ENCODE assay signal across 8 mouse cellular contexts in genomic region chr14:8097978-8098686, GRCm38 (mm10). TPM values are rescaled to one million over a fixed set of nuclear protein-coding genes. Genes with fewer than 3 reads are reported as not detected.
DNase-seq lines count a peak whose midpoint lies in the region; ATAC-seq and TF ChIP-seq lines count a peak whose summit lies in the region.

Gene Pxk (plus strand): TSS chr14:8098211.

- H3K4me2 ChIP-seq in CH12.LX (ENCODE audit: insufficient read depth, low read depth, poor library complexity, severe bottlenecking): peak within 1 kb of the TSS; percentile 82
- H3K4me2 ChIP-seq in forebrain, embryonic 13.5 days: peak within 1 kb of the TSS; percentile 59
- peak within 1 kb of the TSS; percentile 67 for H3K4me2 ChIP-seq in liver, postnatal 0 days (ENCODE audit: low read depth, low read length)
- peak within 1 kb of the TSS; percentile 72 for H3K4me2 ChIP-seq in neural tube, embryonic 14.5 days (ENCODE audit: low read depth, low read length)

- WGBS in forebrain, embryonic 13.5 days: 0% methylated on average over 53 of the region's 89 CpGs
- WGBS in large intestine, adult 2 months: under 1% methylated on average over 89 of the region's 89 CpGs
- 5% methylated on average over 70 of the region's 89 CpGs for WGBS in liver, postnatal 0 days (ENCODE audit: insufficient replicate concordance)
- WGBS in neural tube, embryonic 14.5 days: 0% methylated on average over 66 of the region's 89 CpGs

- no peaks in the 10 kb centered on the region for H3K9me3 ChIP-seq in CH12.LX (replicated peaks; ENCODE audit: low read length)
- H3K9me3 ChIP-seq in forebrain, embryonic 13.5 days (replicated peaks): no peaks in the 10 kb centered on the region
- no peaks in the 10 kb centered on the region for H3K9me3 ChIP-seq in liver, postnatal 0 days (ENCODE audit: low read length)
- H3K9me3 ChIP-seq in neural tube, embryonic 14.5 days (ENCODE audit: control insufficient read depth, low read length): no peaks in the 10 kb centered on the region

- H3K4me3 ChIP-seq in CH12.LX (replicated peaks in 1 of 3; ENCODE audit: low read depth in 2 of 3, low read length in 2 of 3, poor library complexity in 1 of 3): peak within 1 kb of the TSS; percentile 71 to 86 (median 75)
- H3K4me3 ChIP-seq in forebrain, embryonic 13.5 days: peak within 1 kb of the TSS; percentile 85
- H3K4me3 ChIP-seq in liver, postnatal 0 days (ENCODE audit: low read depth, low read length): peak within 1 kb of the TSS; percentile 76
- H3K4me3 ChIP-seq in neural tube, embryonic 14.5 days (ENCODE audit: low read depth, low read length): peak within 1 kb of the TSS; percentile 93

- H3K4me1 ChIP-seq in CH12.LX (ENCODE audit: control insufficient read depth in 1 of 2, insufficient read depth in 2 of 2): peaks cover 0 to 60% of the 10 kb centered on the region in 2 experiments; a peak in 3 of 4 replicates
- H3K4me1 ChIP-seq in forebrain, embryonic 13.5 days: peaks cover 30% of the 10 kb centered on the region
- peaks cover 38% of the 10 kb centered on the region for H3K4me1 ChIP-seq in liver, postnatal 0 days (ENCODE audit: insufficient read depth)
- peaks cover 13% of the 10 kb centered on the region for H3K4me1 ChIP-seq in neural tube, embryonic 14.5 days (ENCODE audit: control insufficient read depth, insufficient read depth, low read length)

- TF ChIP-seq CTCF in CH12.LX (conservative IDR thresholded peaks at IDR 0.05 in 1 of 2, IDR thresholded peaks at IDR 0.05 in 1 of 2; ENCODE audit: low read depth in 2 of 2, low read length in 2 of 2): no peak
- TF ChIP-seq CTCF in liver, postnatal 0 days (IDR thresholded peaks at IDR 0.05; ENCODE audit: low read depth): 0 out of 2 replicates have a peak, but pooled peaks have one; percentile 3

- ATAC-seq in forebrain, embryonic 13.5 days: peak; percentile 96
- peak; percentile 90 for ATAC-seq in liver, postnatal 0 days
- peak; percentile 96 for ATAC-seq in neural tube, embryonic 14.5 days (ENCODE audit: low read depth)

- H3K79me2 ChIP-seq in CH12.LX (replicated peaks; ENCODE audit: control insufficient read depth, extremely low read depth, insufficient read depth, poor library complexity, severe bottlenecking): peaks cover 16% of the 10 kb centered on the region

- peak; percentile 80 for DNase-seq in CH12.LX (ENCODE audit: extremely low read depth)
- DNase-seq in c-Kit-positive CD71-positive TER-119-negative erythroid progenitor cells, embryonic 14.5 days (ENCODE audit: low read depth): peak; percentile 81
- DNase-seq in heart, postnatal 10 days: peak; percentile 96
- DNase-seq in large intestine, adult 2 months (ENCODE audit: low read depth, low spot score): peak; percentile 92
- peak; percentile 95 for DNase-seq in liver, postnatal 0 days
- peak; percentile 95 for DNase-seq in testis, postnatal 10 days (ENCODE audit: low spot score)

- intact Hi-C loops in heart, postnatal 10 days (cut with DNase I): loop anchor here (5.0 kb wide), 1 partner anchor 119 kb away; no protein-coding TSS in a partner anchor

- dilution Hi-C loops in CH12.LX (cut with MboI; ENCODE audit: extremely low pct_ligation_motif_present, extremely low pct_unique_long_range_greater_than_20kb, low sequenced_read_pairs): no loop called here

- in situ Hi-C loops in CH12.LX (cut with MboI; ENCODE audit: low pct_ligation_motif_present, low pct_unique_long_range_greater_than_20kb, low sequenced_read_pairs): loop anchor here (5.0 to 10.0 kb wide), 2 partner anchors 54 to 217 kb away; partner anchors contain the start of gene Fam107a

- no peak for TF ChIP-seq EP300 in CH12.LX (IDR thresholded peaks at IDR 0.05; ENCODE audit: low read length)
- no peak for TF ChIP-seq EP300 in liver, postnatal 0 days (IDR thresholded peaks at IDR 0.05; ENCODE audit: low read depth)

- peaks cover 0 to 20% of the 10 kb centered on the region in 2 experiments for H3K36me3 ChIP-seq in CH12.LX (replicated peaks in 1 of 2; ENCODE audit: control insufficient read depth in 1 of 2, insufficient read depth in 1 of 2, low read length in 1 of 2)
- no peaks in the 10 kb centered on the region for H3K36me3 ChIP-seq in forebrain, embryonic 13.5 days (ENCODE audit: poor library complexity, severe bottlenecking)
- no peaks in the 10 kb centered on the region for H3K36me3 ChIP-seq in liver, postnatal 0 days (replicated peaks; ENCODE audit: insufficient read depth, low read length)
- no peaks in the 10 kb centered on the region for H3K36me3 ChIP-seq in neural tube, embryonic 14.5 days (ENCODE audit: control insufficient read depth, insufficient read depth, low read length)

- H3K27me3 ChIP-seq in CH12.LX (replicated peaks): no peaks in the 10 kb centered on the region
- H3K27me3 ChIP-seq in forebrain, embryonic 13.5 days: no peaks in the 10 kb centered on the region
- H3K27me3 ChIP-seq in liver, postnatal 0 days (ENCODE audit: insufficient read depth, low read length): no peaks in the 10 kb centered on the region
- H3K27me3 ChIP-seq in neural tube, embryonic 14.5 days (ENCODE audit: control insufficient read depth, insufficient read depth, low read length): no peaks in the 10 kb centered on the region

- no peak; the same call in none of the 2 replicates for TF ChIP-seq RAD21 in CH12.LX (IDR thresholded peaks at IDR 0.05; ENCODE audit: low read depth, low read length)

- no peak within 1 kb of the TSS for H3K27ac ChIP-seq in CH12.LX (ENCODE audit: insufficient read depth, low read depth)
- H3K27ac ChIP-seq in forebrain, embryonic 13.5 days: peak within 1 kb of the TSS; percentile 58
- H3K27ac ChIP-seq in liver, postnatal 0 days (ENCODE audit: low read depth): peak within 1 kb of the TSS; percentile 86
- peak within 1 kb of the TSS; percentile 82 for H3K27ac ChIP-seq in neural tube, embryonic 14.5 days (ENCODE audit: low read depth, low read length)

- peak; percentile 50; the same call in 1 of the 2 replicates for TF ChIP-seq POLR2A in CH12.LX (IDR thresholded peaks at IDR 0.05; ENCODE audit: low read depth, low read length)

- peak within 1 kb of the TSS; percentile 71 for H3K9ac ChIP-seq in CH12.LX (ENCODE audit: insufficient read depth, low read depth)
- H3K9ac ChIP-seq in forebrain, embryonic 13.5 days: peak within 1 kb of the TSS; percentile 85
- peak within 1 kb of the TSS; percentile 85 for H3K9ac ChIP-seq in liver, postnatal 0 days (replicated peaks)
- H3K9ac ChIP-seq in neural tube, embryonic 14.5 days (replicated peaks; ENCODE audit: low read depth, low read length): peak within 1 kb of the TSS; percentile 92

TF ChIP-seq in CH12.LX, 34 proteins besides CTCF, POLR2A, EP300 and RAD21:
- no peak; the same call in 1 of the 2 replicates for TF ChIP-seq CHD2 (IDR thresholded peaks at IDR 0.05; ENCODE audit: low read length)
- TF ChIP-seq TCF12 (IDR thresholded peaks at IDR 0.05; ENCODE audit: low read depth, low read length): peak; percentile 81
- peak; percentile 62 for TF ChIP-seq ELF1 (IDR thresholded peaks at IDR 0.05; ENCODE audit: low read depth, low read length)
- peak; percentile 60; the same call in 1 of the 2 replicates for TF ChIP-seq ZMIZ1 (IDR thresholded peaks at IDR 0.05; ENCODE audit: low read depth, low read length)
- peak; percentile 34; the same call in 1 of the 2 replicates for TF ChIP-seq BHLHE40 (IDR thresholded peaks at IDR 0.05; ENCODE audit: low read depth, low read length)
- peak; percentile 70 for TF ChIP-seq HCFC1 (IDR thresholded peaks at IDR 0.05; ENCODE audit: low read depth, low read length)
- 0 out of 2 replicates have a peak, but pooled peaks have one; percentile 57 for TF ChIP-seq NELFE (IDR thresholded peaks at IDR 0.05; ENCODE audit: low read depth, low read length)
- peak; percentile 48; the same call in 1 of the 2 replicates for TF ChIP-seq MAX (IDR thresholded peaks at IDR 0.05; ENCODE audit: low read length)
- TF ChIP-seq MEF2A (IDR thresholded peaks at IDR 0.05; ENCODE audit: borderline replicate concordance, low read depth, low read length): peak; percentile 87
- no peak for TF ChIP-seq JUND (conservative IDR thresholded peaks at IDR 0.05; ENCODE audit: low read depth, low read length)
- TF ChIP-seq MAZ (IDR thresholded peaks at IDR 0.05; ENCODE audit: low read depth, low read length): 0 out of 2 replicates have a peak, but pooled peaks have one; percentile 65
- 0 out of 2 replicates have a peak, but pooled peaks have one; percentile 35 for TF ChIP-seq KAT2A (IDR thresholded peaks at IDR 0.05; ENCODE audit: insufficient replicate concordance, low read length)
- peak; percentile 63 for TF ChIP-seq NRF1 (IDR thresholded peaks at IDR 0.05; ENCODE audit: low read depth, low read length)
- TF ChIP-seq MYC (IDR thresholded peaks at IDR 0.05; ENCODE audit: low read depth, low read length): peak; percentile 50; the same call in 1 of the 2 replicates
- TF ChIP-seq RCOR1 (conservative IDR thresholded peaks at IDR 0.05; ENCODE audit: low read depth, low read length): no peak
- TF ChIP-seq USF1 (IDR thresholded peaks at IDR 0.05; ENCODE audit: low read depth, low read length): no peak
- TF ChIP-seq MXI1 (IDR thresholded peaks at IDR 0.05; ENCODE audit: low read depth, low read length): peak; percentile 87
- peak; percentile 57; the same call in 1 of the 2 replicates for TF ChIP-seq IRF4 (IDR thresholded peaks at IDR 0.05; ENCODE audit: low read depth, low read length)
- TF ChIP-seq USF2 (conservative IDR thresholded peaks at IDR 0.05; ENCODE audit: low read depth, low read length): no peak
- TF ChIP-seq ZNF384 (IDR thresholded peaks at IDR 0.05; ENCODE audit: low read depth, low read length): no peak
- TF ChIP-seq TBP (conservative IDR thresholded peaks at IDR 0.05; ENCODE audit: low read depth, low read length): 0 out of 2 replicates have a peak, but pooled peaks have one; percentile 46
- TF ChIP-seq POLR2AphosphoS2 (IDR thresholded peaks at IDR 0.05; ENCODE audit: low read depth, low read length): no peak
- peak; percentile 98 for TF ChIP-seq SIN3A (IDR thresholded peaks at IDR 0.05; ENCODE audit: low read length)

RNA-seq across cellular contexts. Expression of gene Pxk, which starts in this region (rescaled TPM):
- total RNA-seq in CH12.LX (2012; rRNA removed) (11.7 and 13.1 TPM in 2 replicates), CH12.LX (2014; rRNA removed) (28.9 and 29.4 TPM in 2 replicates)
- polyA plus RNA-seq in CH12.LX (2012; ENCODE audit: insufficient read length, low read depth): 47.2 and 55.7 TPM in 2 replicates
- polyA plus RNA-seq in forebrain, embryonic 13.5 days (2015; fragmentation: Nextera tagmentation; extraction: Ambion mirVana): 39.4 and 40.6 TPM in 2 replicates
- total RNA-seq in heart, postnatal 10 days (2021): 10 to 100 TPM; 21.4 to 26.2 TPM
- polyA plus RNA-seq in large intestine, adult 2 months (2012; rRNA removed): 37.9 and 41.5 TPM in 2 replicates
- 15.7 and 17.8 TPM in 2 replicates for polyA plus RNA-seq in liver, postnatal 0 days (2015; fragmentation: Nextera tagmentation; extraction: Ambion mirVana)
- polyA plus RNA-seq in neural tube, embryonic 14.5 days (2014; fragmentation: Nextera tagmentation; extraction: Ambion mirVana): 76.5 and 85.0 TPM in 2 replicates
